Mouse (Mus musculus): Measurements from ENCODE around the gene Nup93.

Nup93 gene

DNA sequence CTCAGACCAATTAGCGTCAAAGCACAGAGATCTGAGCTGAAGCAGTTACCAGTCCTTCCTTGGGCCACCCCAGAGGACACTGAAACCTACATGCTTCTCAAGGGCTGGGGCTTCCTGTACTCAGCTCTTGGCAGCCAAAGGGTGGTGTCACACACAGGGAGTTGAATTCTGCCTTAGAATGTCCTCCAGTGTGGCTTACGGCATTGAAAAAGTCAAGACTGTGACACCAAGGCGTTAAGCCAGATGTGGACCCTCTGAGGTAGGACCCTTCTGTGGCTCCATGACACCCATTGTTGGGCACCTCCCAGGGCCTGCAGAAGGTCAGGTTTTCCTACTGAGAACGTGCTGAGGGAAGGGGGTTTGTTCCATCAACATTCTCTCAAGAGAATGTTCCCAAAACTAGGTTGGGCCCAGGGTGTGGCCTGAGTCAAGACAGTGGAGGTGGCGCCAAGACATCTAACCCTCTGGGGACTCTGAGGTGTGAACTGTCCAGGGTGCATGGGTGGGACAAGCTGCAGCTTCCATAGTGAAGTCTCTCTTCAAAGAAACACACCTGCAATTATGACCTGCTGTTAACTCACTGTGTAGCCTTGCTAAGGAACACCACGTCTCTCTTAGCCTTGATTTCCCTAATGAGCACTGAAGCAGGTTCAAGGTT is 147.5 kb downstream of the Nup93 start:
- DNase-seq (ENCODE audit: extremely low spot score, low spot score), result no peak

DNA sequence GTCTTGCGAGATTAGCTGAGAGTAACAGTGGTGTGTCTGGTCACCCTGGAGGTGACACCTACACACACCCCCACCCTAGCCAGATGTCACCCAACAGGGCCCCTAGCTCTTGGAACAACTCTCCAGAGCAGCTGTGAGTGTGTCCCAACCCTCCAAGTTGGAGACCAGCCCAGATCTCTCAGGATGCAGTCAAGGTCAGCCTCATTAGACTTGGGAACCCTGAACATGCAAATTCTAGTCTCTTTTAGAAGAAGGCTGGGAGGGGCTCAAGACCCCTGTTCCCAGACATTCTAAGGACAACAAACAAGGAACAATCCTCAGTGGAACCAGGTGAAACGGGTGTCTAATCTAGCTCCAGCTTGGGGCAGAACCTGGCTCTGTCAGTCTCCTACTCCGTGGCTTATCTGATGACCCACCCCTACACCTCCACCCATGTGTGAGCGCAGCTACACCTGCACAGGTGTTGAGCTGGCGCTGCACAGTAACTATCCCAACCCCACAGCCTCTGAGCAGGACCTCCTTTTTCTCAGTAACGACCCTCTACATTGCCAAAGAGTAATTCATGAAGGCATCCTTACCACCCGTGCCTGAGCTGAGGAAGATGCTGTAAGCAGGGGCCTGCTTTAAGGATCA is 148.4 kb downstream of the Nup93 start:
- no peak for DNase-seq (ENCODE audit: extremely low spot score, low spot score)

DNA sequence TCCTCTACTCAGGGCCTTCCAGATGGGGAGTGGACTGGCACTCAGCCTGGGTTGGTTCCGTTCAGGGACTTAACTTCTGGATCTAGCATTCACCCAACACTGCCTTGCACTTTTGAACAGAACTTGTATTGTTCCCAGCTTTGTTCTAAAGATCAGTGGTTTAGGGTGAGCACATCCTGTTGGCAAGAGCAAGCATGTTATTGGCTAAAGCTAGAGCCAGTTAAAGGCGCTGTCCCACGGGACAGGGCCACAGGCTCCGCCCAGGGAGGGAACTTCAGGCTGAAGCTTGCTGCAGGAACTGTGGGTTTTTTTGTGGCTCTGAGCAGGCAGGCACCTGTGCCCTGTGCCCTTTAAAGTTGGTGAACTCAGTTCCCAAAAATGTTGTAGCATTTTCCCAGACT is 148.9 kb downstream of the Nup93 start:
- no peak for DNase-seq (ENCODE audit: extremely low spot score, low spot score)

DNA sequence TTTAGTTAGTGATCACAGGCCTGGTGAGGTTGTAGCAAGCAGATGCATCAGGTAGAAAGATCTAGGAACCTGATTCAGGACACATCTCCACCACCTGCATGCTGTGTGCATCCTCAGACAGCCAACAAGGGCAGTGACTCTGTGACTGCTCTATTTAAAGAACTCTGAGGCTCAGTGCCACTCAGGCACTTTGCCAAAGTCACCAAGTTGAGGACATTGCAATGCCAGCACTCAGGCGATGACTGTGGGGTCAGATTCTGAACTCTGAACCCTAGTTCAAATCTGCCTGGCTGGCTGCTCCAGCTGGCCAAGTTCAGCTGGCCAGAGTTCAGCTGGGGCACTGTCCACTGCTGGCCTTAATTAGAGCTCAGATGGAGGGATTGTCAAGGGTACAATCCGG is 149.5 kb downstream of the Nup93 start:
- no peak for DNase-seq (ENCODE audit: extremely low spot score, low spot score)

DNA sequence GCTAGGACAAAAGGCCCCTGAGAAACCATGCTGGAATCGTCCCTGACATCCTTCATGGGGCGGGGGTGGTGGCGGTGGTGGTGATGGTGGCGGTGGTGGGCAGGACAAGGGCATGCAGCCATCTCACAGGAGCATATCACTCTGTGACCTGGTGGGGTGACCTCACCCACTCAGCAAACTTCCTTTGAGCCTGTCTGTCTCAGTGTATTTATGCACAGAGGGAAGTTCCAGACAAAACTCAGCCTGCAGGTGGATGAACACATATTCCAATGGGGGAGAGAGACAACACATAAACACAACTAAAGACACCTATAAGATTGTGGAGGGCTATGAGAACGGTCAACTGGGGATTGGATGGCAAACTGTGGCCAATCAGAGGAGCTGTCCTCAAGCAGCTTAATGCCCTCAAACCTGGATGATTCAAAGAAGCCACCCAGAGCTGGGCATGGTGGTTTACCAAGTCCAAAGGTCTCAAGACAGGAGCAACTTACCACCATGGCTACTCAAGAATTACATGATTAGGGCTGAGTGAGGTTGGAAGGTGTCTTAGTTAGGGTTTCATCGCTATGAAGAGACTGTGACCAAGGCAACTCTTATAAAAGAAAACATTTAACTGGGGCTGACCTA is 150.4 kb downstream of the Nup93 start:
- DNase-seq (ENCODE audit: extremely low spot score, low spot score), result no peak

DNA sequence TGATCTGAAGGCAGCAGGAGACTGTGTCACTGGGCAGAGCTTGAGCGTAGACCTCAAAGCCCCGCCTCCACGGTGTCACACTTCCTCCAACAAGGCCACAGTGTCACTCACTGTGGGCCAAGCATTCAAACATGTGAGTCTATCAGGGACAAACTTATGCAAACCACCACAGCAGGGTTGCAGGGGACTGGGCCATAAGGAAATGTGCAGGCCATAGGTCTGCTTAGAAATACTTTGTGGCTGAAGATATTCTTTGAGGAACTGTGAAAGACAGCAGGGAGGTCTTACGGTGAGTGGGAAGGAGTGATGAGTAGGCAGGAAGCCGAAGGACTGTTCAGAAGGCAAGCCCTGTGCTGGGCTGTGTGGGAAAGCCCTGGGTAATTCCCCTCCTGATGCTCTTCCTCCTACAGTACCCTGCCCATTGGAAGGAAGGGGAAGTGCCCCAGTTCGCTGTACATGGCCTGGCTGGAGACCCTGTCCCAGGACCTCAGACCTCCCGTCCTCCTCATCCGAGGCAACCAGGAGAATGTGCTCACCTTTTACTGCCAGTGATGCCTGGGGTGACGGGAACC is 151.1 kb downstream of the Nup93 start:
- no peak for DNase-seq (ENCODE audit: extremely low spot score, low spot score)

Measured in neural tube, embryonic 10.5 days (tissue).